Mouse (Mus musculus): ENCODE measurements around the gene Wfdc6b. TPM values are rescaled to one million over a fixed set of nuclear protein-coding genes. Genes with fewer than 3 reads are reported as not detected.
"Not testable (repeated sequence)": the region's sequence is repeated elsewhere in the genome, so short reads cannot be mapped to it uniquely, and the experiment has no call there.

Wfdc6b gene
- not detected in 2 replicates for polyA plus RNA-seq (2012; ENCODE audit: insufficient read depth, low replicate concordance)

DNA sequence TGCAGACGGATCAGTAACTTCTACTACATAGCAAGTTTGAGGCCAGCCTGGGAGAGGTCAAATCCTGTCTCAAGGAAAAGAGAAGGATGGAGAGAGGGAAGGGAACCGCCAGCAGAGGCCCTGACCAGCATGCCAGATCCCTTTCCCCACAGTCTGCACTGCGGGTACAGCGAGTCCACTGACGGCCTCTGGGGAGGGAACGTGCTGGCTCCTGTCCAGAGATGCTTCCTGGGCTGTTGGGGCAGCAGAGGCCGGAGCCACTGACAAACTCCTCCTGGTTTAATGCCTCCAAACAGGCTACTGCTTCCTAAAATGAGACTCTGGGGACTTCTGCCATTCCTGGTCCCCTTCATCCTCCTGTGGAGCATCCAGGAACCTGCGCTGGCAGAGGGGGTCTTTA is at the start of gene Wfdc6b, which contains the start of gene Wfdc8:
Wfdc6b (plus strand) TSS at position 52 of the 400 bp plus-strand sequence.
Wfdc8 (minus strand) TSS at position 156 of the 400 bp plus-strand sequence.
- H3K36me3 ChIP-seq (replicated peaks; ENCODE audit: low read length); H3K4me3 ChIP-seq (replicated peaks); H3K9me3 ChIP-seq; H3K4me1 ChIP-seq: not testable (repeated sequence)
- H3K27me3 ChIP-seq (replicated peaks): peaks cover 14% of the 10 kb centered on the region

DNA sequence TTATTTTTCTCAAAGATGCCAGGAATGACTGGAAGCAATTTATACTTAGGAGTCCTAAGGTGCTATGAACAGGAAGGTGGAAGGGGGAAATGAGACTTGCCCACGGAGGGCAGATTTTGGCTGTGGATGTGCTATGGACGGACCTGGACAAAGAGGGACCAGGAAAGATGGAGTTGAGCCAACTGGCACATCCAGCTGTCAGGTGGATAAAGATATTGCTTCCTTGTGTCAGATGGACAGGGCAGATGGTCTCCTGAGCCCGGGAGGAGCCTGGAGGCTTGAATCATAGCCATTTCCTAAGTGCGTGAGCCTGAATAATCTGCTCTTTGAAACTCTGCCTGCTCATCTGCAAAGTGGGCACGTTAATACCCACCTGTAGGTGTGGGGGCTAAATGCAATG is 49.0 kb upstream of the Wfdc6b start:
- TF ChIP-seq GATA1 (IDR thresholded peaks at IDR 0.05; ENCODE audit: borderline replicate concordance, low read length) (no peak), FLI1 (IDR thresholded peaks at IDR 0.05; ENCODE audit: low read length) (no peak)
- Histone ChIP-seq H3K9me3 (peaks cover 32% of the 10 kb centered on the region), H3K36me3 (replicated peaks; ENCODE audit: low read length) (no peaks in the 10 kb centered on the region), H3K27me3 (replicated peaks) (peaks cover 63% of the 10 kb centered on the region), H3K4me1 (peaks cover 14% of the 10 kb centered on the region), H3K4me3 (replicated peaks) (no peak overlapping the region)

GRCm38 (mm10) chr2:164566997-164567396 is 46.3 kb upstream of the Wfdc6b start:
- Histone ChIP-seq H3K4me1 (peaks cover 7% of the 10 kb centered on the region), H3K27me3 (replicated peaks) (peaks cover 68% of the 10 kb centered on the region)
- TF ChIP-seq FLI1 (IDR thresholded peaks at IDR 0.05; ENCODE audit: low read length) (no peak), GATA1 (IDR thresholded peaks at IDR 0.05; ENCODE audit: borderline replicate concordance, low read length) (no peak)

GRCm38 (mm10) chr2:164567460-164567859 is 45.9 kb upstream of the Wfdc6b start:
- H3K9me3 ChIP-seq: peaks cover 14% of the 10 kb centered on the region
- TF ChIP-seq GATA1 (IDR thresholded peaks at IDR 0.05; ENCODE audit: borderline replicate concordance, low read length) (no peak), FLI1 (IDR thresholded peaks at IDR 0.05; ENCODE audit: low read length) (no peak)
- no peaks in the 10 kb centered on the region for H3K36me3 ChIP-seq (replicated peaks; ENCODE audit: low read length)
- H3K4me3 ChIP-seq (replicated peaks): no peak overlapping the region
- peaks cover 7% of the 10 kb centered on the region for H3K4me1 ChIP-seq
- H3K27me3 ChIP-seq (replicated peaks): peaks cover 67% of the 10 kb centered on the region

More at GRCm38 (mm10) chr2:164566997-164567396, 46.3 kb upstream of the Wfdc6b start:
- no peaks in the 10 kb centered on the region for H3K36me3 ChIP-seq (replicated peaks; ENCODE audit: low read length)
- H3K9me3 ChIP-seq: peaks cover 18% of the 10 kb centered on the region
- H3K4me3 ChIP-seq (replicated peaks): no peak overlapping the region

DNA sequence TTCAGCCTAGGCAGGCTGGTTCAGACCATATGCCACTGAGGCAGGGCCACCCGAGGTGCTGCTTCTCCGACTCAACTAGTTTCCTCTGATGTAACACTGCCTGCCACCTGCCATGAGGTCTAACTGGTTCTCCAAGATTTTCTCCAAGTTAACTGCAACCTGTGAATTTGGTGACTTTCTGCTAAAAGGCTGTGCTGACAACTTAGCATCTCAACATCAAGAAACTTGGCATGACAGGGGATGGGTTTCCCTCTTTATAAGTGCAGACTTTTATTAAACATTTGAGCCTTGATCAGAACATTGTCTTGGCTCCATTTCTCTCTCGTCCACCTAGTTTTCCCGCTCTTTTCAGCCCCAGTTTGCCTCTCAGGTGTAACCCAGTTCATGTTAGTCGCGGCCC is 40.0 kb upstream of the Wfdc6b start, which contains the start of gene Spint3:
Spint3 (minus strand) TSS at position 101 of the 400 bp plus-strand sequence.
- H3K4me3 ChIP-seq (replicated peaks); H3K9me3 ChIP-seq; H3K36me3 ChIP-seq (replicated peaks; ENCODE audit: low read length); H3K4me1 ChIP-seq: not testable (repeated sequence)
- H3K27me3 ChIP-seq (replicated peaks): peaks cover 41% of the 10 kb centered on the region

GRCm38 (mm10) chr2:164585025-164585725 is 28.1 kb upstream of the Wfdc6b start, which contains the start of gene Wfdc6a:
Gene Wfdc6a, minus strand, starts transcription at chr2:164585447.
- not testable (repeated sequence) for H3K36me3 ChIP-seq (replicated peaks; ENCODE audit: low read length); H3K9me3 ChIP-seq; H3K4me3 ChIP-seq (replicated peaks); H3K4me1 ChIP-seq
- peaks cover 37% of the 10 kb centered on the region for H3K27me3 ChIP-seq (replicated peaks)

- Histone ChIP-seq H3K36me3 (replicated peaks; ENCODE audit: low read length) (no peaks in the 10 kb centered on the region), H3K4me1 (no peaks in the 10 kb centered on the region), H3K9me3 (no peaks in the 10 kb centered on the region), H3K27me3 (replicated peaks) (peaks cover 38% of the 10 kb centered on the region), H3K4me3 (replicated peaks) (no peak overlapping the region)
- TF ChIP-seq FLI1 (IDR thresholded peaks at IDR 0.05; ENCODE audit: low read length) (no peak), GATA1 (IDR thresholded peaks at IDR 0.05; ENCODE audit: borderline replicate concordance, low read length) (no peak)
Observed at GRCm38 (mm10) chr2:164592014-164592413, 21.3 kb upstream of the Wfdc6b start.

DNA sequence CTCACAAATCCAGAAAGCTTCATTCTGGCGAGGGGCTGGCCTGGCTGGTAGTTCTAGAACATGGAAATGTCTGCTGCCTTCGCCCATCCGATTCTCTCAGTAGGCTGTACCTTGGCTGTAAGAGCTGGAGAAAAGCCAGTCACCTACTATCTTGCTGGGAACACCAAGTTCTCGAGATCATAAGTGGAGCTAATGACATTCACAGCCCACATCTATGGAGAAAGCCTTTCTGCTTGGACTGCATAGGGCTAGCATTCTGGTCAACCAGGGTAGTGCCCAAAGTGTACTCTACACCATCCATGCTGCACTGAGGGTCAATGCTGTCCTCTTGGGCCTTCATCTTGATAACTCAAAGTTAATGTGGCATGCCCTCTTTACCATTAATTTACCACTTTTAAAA is 19.8 kb upstream of the Wfdc6b start, which contains the start of gene Eppin:
Eppin (minus strand) TSS at position 101 of the 400 bp plus-strand sequence.
- Histone ChIP-seq H3K4me3 (replicated peaks) (no peak within 1 kb of the TSS), H3K27me3 (replicated peaks) (peaks cover 35% of the 10 kb centered on the region), H3K36me3 (replicated peaks; ENCODE audit: low read length) (no peaks in the 10 kb centered on the region), H3K9me3 (no peaks in the 10 kb centered on the region), H3K4me1 (no peaks in the 10 kb centered on the region)
- TF ChIP-seq FLI1 (IDR thresholded peaks at IDR 0.05; ENCODE audit: low read length) (no peak), GATA1 (IDR thresholded peaks at IDR 0.05; ENCODE audit: borderline replicate concordance, low read length) (no peak)

DNA sequence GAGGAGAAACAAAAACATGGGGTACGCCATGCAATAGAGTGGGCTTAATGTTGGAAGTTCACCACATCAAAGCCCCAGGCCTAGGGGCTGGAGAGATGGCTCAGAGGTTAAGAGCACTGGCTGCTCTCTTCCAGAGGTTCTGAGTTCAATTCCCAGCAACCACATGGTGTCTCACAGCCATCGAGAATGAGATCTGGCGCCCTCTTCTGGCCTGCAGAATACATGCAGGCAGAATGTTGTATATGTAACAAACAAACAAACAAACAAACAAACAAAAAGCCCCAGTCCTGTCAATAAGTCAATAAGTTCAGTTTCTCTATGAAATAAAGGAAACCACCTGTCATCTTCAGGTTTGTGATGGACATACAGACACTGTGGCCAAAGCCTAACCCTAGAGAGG is 13.1 kb upstream of the Wfdc6b start:
- no peak for TF ChIP-seq FLI1 (IDR thresholded peaks at IDR 0.05; ENCODE audit: low read length)
- no peak for TF ChIP-seq GATA1 (IDR thresholded peaks at IDR 0.05; ENCODE audit: borderline replicate concordance, low read length)
- H3K27me3 ChIP-seq (replicated peaks): peaks cover 21% of the 10 kb centered on the region
- peaks cover 22% of the 10 kb centered on the region for H3K9me3 ChIP-seq
- no peaks in the 10 kb centered on the region for H3K36me3 ChIP-seq (replicated peaks; ENCODE audit: low read length)
- no peak overlapping the region for H3K4me3 ChIP-seq (replicated peaks)
- no peaks in the 10 kb centered on the region for H3K4me1 ChIP-seq

DNA sequence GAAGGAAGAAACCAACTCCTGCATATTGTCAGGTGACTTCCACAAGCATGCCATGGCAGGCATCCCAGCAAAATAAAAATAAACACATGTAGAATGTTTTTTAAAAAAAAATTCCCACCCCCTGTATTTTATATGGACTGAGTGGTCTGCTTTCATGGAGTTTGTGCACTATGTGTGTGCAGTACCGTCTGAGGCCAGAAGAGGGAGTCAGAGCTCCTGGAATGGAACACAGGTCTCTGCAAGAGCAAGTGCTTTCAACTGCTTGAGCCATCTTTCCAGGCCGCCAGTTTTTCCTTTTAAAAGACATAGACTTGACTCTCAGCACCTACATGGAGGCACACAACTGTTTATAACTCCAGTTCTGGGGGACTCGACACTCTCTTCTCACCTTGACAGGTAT is 9.8 kb upstream of the Wfdc6b start:
- Histone ChIP-seq H3K4me3 (replicated peaks) (no peak overlapping the region), H3K9me3 (peaks cover 22% of the 10 kb centered on the region), H3K36me3 (replicated peaks; ENCODE audit: low read length) (no peaks in the 10 kb centered on the region), H3K4me1 (no peaks in the 10 kb centered on the region), H3K27me3 (replicated peaks) (peaks cover 28% of the 10 kb centered on the region)
- TF ChIP-seq FLI1 (IDR thresholded peaks at IDR 0.05; ENCODE audit: low read length) (no peak), GATA1 (IDR thresholded peaks at IDR 0.05; ENCODE audit: borderline replicate concordance, low read length) (no peak)
